Mouse (Mus musculus) adrenal gland (tissue): Measurements from ENCODE around the gene Eef2k.

Source experiments
- intact Hi-C: fragments of 180-260 bp; cut with DNase I; formaldehyde crosslinking; loops from one replicate; pipeline ENCODE4 v1.15.1; 2025
- long read RNA-seq, 2 experiments: library from polyadenylated mRNA; unstranded; transcript quantifications; one replicate each; pipeline ENCODE4 v2.0.0; 2020; ENCODE audit warnings: borderline replicate concordance in 1 of 2; ENCODE audit not compliant: insufficient replicate concordance in 1 of 2

Gene Eef2k
- long read RNA-seq, experiment 1, partial matches to known transcripts: 0 of 4 reads
- long read RNA-seq, experiment 1, other reads (novel, unspliced or antisense): 4 of 4 reads
- long read RNA-seq, experiment 2, full-length matches to known transcripts: 3 of 7 reads
- long read RNA-seq, experiment 2, partial matches to known transcripts: 3 of 7 reads
- long read RNA-seq, experiment 2, other reads (novel, unspliced or antisense): 1 of 7 reads

DNA sequence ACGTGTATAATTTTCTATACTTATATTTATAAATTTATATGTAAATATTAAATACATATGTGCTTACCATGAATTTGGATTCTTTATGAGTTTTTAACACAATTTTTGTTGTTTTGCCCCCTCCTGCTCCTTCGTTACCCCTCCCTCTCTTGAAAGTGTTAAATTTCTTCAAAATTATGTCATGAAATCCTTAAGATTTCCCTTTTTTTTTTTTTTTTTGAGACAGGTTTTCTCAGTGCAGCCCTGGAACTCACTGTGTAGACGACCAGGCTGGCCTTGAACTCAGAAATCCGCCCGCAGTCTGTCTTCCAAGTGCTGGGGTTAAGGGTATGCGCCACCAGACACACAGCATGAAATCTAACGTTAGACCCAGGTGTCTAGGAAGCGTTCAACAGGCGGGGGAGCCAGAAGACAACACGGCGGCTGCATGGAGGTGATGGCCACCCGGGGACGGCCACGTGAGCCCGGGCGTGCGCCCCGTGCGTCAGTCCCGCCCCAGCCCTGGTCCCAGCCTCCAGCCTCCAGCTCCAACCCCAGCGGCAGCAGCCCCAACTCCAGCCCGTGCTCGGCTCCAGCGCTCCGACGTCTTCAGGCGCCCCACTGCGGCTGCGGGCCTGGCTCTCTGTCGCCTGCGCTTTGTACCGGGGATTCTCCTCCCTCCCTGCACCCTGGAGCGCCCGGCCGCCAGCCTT is at the start of gene Eef2k:
Gene Eef2k (plus strand): TSS at position 487 of the 692 bp plus-strand sequence.
- intact Hi-C loops: loop anchor here (10.0 kb wide), 1 partner anchor 192 kb away; the partner anchor contains the start of gene Mettl9

DNA sequence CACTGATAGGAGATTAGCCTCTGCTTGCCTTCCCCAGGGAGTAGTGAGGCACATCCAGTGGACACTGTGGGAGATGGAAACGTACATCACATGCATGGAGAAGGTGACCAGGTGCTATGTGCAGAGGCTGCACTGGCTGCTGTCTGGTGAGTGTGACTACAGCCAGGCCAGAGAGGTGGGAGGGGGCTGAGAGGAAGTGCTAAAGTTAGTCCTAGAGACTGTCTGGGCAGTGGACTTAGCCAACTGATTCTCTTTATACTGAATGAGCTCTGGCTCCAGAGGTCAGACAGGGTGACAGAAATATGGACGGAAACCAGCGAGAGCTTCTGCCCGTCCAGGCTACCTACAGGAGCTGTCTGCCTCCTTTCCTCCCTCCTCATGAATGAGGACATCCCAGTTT is 47.1 kb upstream of the Eef2k start:
- intact Hi-C loops: no loop called here

DNA sequence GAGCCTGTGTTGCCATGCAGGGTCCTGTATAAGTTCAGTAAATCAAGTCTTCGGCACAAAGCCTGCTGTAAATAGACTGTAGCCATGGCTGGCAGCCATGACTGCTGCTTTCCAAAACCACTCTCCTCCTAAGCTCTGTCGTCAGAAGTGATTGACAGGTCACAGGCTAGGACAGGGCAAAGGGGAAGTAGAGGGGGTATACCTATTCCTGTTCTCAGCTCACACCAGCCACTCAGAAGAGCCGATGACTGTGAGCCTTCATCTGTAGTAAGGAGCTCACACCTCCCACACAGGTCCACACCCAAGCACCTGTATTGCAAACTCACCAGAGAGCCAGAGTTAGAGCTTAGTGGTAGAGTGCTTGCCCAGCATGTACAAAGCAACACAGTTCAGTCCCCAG is 46.3 kb upstream of the Eef2k start:
- intact Hi-C loops: no loop called here

DNA sequence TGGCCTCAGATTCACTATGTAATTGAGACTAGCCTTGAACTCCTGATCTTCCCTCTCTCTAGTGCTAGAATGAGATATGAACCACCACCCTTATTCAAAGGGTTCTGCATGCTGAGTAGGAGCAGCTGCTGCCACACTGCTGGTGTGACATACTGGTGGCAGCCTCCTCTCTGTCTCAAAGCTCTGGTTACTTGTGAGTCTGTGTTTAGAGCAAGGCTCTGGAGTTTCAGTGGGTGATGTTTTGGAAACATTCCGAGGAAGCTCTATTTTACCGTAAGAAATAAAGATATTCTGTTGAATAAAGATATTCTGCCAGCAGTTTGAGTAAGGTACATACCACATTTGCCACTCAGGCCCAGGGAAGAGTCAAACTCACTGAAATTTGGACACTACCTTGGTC is 39.4 kb upstream of the Eef2k start:
- intact Hi-C loops: no loop called here

DNA sequence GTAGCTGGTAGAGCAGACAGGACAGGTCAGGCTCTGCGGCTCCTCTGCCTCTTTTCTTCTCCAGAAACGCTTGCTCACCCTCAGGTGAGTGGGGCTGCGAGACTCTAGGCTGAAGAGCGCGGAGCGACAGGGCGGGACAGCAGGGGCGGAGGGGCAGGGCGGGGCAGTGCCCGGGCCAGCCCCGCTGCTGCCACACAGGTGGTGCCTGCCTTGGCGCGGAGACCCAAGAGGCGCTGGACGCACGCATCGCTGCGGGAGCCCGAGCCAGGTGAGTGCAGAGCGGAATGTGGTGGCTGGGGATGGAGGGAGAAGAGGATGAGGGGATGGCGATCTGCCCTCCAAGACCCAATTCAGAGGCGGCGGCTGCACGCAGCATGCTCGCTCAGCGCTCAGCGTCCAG is 32.9 kb upstream of the Eef2k start:
- intact Hi-C loops: no loop called here

DNA sequence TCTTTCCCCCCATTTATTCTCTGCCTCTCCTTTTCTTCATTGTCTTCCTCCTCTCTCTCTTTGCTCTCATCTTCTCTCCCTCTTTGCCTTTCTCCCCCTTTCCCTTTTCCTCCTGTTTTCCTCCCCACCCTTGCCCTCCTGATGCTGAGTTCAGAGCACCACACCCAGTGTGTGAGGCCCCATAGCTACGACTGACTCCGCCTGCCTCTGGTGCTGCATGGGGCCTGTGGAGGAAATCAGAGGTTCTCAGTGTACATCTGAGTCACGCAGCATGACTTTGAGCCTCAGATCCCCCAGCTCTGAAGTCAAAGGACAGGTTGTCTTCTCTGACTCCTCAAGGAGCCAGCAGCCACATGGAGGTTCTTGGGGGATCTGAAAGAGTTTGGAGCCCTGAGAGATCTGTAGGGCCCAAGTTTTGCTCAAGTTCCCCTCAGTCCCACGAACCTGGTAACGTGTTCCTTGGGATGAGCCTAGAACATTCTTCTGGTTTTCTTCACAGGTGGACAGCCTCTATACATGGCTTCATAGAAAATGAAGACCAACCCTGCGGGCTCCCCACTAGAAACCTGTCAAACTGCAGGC is 30.7 kb upstream of the Eef2k start, which contains the start of gene Gm5737:
Gene Gm5737 (plus strand): TSS at position 532 of the 582 bp plus-strand sequence.
- intact Hi-C loops: no loop called here

DNA sequence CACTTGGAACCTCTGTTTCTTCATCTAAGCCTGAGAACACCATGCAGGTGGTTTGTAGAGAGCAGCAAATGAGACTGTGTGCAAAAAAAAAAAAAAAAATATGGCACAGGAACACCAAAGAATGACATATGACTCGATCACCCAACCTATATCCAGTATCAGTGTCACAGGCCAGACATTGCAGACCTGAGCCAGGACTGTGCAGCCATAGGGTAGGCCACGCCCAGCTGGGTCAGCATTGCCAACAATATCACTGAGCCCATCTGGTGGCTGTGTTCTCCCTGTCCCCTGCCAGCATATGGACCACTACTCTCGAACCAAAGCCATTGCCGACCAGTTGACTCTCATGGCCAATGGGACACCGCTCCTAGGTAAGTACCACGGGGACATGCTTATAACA is 25.1 kb upstream of the Eef2k start:
- intact Hi-C loops: no loop called here

DNA sequence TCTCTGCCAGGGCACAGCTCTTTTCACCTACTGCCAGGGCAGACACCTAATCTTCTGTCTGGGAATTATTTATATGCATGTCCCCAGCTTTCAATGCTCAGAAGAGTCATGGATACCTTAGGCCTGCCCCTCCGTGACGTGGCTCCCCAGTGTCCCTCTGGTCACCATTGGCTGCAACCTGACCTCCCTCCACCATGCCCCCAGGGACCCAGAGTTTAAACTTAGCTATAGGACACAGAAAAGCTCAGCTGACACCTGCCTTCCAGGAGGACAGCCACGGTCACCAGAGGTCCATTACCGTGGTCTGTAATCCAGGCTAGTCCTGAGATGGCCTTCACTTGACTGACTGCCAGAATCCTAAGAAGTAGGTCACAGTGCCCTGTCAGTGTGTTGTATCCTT is 23.2 kb upstream of the Eef2k start:
- intact Hi-C loops: no loop called here

DNA sequence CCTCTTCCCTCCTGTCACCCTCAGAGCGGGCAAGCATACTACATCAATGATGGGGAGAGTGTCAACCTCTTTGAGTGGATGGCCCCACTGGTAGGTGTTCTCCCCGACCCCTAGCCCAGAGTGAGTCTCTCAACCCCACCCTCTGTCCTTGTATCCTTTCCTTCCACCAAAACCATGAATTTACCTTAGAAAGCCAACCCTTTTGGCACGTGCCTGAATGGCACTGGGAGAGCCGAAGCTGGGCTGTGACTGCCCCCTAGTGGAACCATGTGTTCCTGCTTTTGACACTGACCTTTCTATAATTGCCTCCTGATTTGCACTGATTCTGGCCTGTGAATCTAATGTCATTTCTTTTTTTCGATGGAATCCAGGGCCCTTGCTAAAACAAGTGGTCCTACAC is 19.4 kb upstream of the Eef2k start:
- intact Hi-C loops: loop anchor here (1.0 to 10.0 kb wide), 3 partner anchors 66 to 188 kb away; partner anchors contain the start of genes Pdzd9 and Uqcrc2

DNA sequence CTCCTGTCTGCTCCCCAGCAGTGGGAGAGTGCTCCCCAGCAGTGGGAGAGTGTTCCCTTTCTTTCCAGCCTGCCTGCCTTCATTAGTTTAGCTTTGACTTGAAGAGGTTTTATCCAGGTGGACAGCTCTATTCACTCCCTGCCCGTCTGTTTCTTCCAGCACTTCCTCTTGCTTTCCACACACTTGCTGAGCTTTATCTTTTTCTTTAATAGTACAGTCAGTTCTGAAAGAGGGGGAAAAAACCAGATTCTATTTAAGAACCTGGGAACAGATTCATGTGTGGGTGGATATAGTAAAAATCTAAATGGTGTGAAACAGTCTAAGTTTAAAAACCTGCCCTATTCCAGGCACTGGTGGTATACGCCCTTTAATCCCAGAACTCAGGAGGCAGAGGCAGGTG is 17.5 kb upstream of the Eef2k start:
- intact Hi-C loops: loop anchor here (10.0 kb wide), 1 partner anchor 190 kb away; the partner anchor contains the start of gene Uqcrc2

DNA sequence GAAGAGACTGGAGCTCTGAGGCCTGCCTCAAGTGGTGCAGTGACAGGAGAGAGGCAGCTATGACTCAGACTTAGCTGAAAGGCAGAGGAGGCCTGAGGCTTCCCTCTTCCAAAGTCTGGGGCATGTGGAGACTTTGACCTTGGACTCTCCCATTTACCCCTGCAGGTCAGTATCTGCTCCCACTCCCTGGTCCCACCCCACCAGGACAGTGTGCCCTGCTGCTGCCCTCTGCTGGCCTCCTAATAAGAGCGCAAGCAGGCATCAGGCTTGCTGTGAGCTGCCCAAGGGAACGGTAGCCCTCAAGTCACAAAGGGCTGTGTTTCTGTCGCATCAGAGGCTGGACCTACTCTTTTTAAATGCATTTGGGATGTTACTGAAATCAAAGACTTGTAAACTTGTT is 16.2 kb upstream of the Eef2k start:
- intact Hi-C loops: loop anchor here (10.0 kb wide), 1 partner anchor 192 kb away; the partner anchor contains the start of gene Uqcrc2

DNA sequence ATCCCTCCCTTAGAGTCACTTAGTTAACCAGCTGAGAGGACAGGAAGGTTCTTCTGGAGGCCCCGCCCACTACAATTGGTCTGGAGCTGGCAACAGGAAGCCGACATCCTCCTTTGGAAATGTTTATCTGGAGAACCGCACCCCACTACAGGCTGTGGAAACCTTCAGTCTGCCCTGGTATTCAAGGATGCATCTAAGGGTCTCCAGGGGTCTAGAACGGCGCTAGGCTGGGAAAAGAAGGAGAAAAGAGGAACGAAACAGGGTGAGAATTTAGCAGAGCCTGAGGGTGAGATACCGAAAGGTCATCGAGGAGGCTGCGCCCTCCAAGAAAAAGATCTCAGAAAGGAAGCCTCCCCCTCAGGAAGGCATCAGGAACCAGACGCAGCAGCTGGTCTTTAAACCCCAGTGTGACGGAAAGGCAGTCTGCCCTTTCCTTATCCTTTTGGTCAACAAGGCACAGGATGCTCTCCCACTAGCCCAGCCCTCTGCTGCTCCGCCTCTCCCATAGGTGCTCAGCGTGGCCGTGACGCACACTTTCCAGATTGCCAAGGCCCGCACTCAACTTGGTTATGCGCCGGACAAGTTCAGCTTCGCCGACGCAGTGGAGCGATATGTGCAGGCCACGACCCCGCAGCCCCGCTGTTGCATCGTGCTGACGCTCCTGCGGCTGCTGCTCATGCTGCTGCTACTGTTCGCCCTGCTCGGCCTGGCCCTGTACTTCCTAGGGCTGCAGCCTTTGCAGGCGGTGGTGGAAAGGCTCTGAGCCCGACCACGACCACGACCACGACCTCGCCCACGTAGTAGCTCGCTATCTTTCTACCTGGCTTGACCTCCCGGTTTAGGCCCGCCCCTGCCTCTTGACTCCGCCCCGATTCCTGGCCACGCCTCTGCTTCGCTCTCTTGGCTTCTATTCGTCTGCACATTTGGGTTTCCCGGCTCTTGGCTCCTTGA is 11.9 kb upstream of the Eef2k start:
- intact Hi-C loops: loop anchor here (10.0 kb wide), 2 partner anchors 234 to 284 kb away; no protein-coding TSS in a partner anchor

DNA sequence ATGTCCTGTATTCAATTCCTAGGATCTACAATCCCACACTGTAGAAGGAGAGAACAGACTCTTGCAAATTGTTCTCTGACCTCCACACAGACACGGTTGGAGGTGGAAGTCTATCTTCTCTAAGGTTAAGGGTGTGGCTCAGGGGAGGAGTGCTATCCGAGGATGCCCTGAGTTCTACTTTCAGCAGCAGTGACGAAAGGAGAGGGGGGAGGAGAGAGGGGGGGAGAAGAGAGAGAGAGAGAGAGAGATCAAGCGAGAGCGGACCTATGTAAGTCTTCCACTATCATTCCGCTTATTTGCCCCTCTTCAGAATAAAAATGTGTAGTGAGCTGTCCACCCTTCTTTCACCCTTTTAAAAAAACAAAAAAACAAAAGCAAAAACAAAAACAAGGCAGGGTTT is 8.2 kb upstream of the Eef2k start:
- intact Hi-C loops: loop anchor here (10.0 kb wide), 2 partner anchors 230 to 280 kb away; no protein-coding TSS in a partner anchor

DNA sequence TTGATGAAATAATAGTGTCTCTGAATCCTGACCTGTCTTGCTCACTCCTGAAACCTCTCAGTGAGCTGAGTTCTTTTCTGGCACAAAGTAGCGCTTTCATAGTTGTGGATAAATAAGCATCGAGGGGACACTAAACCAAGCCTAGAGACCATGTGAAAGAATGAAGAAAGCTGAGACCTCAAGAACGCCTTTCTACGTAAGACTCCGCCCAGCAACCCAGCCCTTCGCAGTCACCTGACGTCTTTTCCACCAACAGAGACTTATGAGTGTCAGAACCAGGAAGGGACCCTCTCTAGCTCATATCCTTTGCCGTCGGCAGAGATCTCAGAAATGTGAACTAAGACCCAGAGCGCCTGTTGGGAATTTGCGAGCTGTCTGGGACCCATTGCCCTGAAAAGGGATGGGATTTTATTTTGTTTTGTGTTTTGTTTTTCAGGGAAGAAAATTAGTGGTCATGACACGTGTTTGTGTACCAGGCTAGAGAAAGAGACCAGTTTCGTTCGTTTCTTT is 7.7 kb upstream of the Eef2k start:
- intact Hi-C loops: loop anchor here (1.0 to 10.0 kb wide), 3 partner anchors 82 to 280 kb away; partner anchors contain the start of gene Polr3e

DNA sequence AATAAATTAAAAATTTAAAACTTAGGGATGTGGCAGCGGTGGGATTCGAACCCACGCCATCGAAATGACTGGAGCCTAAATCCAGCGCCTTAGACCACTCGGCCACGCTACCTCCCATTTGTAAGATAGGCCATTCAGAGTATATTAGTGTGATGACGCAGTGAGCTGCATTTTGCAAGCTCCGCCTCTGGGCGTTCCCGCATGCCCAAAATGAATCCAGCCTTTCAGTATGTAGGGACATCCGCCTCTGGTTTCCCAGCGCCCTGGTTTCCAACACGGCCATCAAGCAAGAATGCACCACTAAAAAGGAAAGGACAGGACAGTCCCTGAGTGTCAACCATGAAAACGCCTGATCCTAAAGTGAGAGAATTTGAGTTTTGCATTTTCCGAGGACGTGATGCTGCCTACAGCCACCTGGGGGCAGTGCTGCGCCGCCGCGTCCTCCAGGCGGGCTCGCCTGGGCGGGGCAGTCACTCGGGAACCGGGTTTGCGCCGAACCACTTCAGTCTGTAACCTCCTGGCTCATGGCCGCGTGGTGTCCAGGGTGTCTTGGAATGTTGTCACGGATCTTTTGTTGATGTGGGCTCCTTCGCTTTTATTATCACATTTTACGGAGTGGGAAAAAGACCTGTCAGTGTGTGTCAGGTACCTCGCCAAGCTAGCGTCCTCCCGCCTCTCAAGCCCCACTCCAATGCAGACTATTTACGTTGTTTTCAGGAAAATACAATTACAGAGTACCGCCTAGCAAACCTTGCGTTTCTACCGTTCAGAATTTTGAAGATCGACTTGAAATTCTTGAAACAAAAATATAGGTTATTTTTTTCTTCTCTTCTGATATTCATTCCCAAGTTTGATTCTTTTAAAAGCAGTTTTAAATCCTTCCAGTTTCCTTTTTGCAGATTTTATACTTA is 6.9 kb upstream of the Eef2k start:
- intact Hi-C loops: loop anchor here (1.0 to 10.0 kb wide), 3 partner anchors 82 to 279 kb away; partner anchors contain the start of gene Polr3e

DNA sequence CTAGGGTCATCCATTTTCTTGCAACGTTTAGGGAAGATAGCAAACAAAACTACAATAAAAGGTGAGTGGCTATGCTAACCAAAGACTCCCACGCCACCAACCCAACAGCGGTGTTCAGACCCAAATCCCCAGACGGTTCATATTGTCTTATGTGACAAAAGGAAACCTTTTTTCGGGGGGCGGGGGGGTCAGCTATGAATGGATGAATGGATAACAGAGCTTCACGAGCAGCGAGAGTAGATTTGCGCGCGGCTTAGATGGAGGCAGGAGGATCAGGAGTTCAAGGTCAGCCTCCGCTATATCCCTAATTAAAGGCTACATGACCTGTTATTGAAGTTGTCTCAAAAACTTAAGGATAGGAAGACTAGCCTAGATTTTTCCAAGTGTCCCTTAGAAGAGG is 6.3 kb upstream of the Eef2k start:
- intact Hi-C loops: loop anchor here (10.0 kb wide), 2 partner anchors 228 to 278 kb away; no protein-coding TSS in a partner anchor

DNA sequence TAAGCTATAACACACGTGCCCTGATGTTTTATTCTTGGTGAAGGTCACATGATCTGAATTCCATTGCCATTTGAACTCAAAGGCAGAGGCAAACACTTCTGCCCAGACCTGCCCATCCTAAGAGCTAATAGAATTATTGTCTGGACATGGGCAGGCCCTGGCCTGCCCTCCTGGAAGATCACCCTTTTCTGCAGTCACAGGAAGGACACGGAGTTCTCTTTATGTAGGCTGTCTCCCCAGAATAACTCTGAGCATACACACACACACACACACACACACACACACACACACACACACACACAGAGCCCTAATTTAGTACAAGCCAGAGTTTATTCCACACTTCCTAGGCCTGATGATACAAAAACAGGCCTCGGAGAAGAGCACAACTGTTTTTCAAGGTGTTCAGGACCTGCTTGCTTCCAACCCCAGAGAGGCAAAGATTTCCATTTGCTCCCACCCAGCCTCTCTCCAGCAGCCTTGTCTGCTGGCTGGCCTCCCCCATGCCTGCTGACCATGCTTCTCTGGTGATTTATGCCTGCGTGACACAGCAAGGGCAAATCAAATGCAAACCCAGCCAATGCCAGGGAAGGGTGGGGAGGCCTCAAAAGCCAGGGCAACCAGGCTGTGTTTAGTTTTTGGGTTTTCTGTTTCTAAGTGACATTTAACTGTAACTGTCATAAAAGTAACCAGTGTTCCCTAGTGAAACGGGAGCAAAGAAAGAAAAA is 4.0 kb upstream of the Eef2k start:
- intact Hi-C loops: loop anchor here (10.0 kb wide), 2 partner anchors 226 to 276 kb away; no protein-coding TSS in a partner anchor

DNA sequence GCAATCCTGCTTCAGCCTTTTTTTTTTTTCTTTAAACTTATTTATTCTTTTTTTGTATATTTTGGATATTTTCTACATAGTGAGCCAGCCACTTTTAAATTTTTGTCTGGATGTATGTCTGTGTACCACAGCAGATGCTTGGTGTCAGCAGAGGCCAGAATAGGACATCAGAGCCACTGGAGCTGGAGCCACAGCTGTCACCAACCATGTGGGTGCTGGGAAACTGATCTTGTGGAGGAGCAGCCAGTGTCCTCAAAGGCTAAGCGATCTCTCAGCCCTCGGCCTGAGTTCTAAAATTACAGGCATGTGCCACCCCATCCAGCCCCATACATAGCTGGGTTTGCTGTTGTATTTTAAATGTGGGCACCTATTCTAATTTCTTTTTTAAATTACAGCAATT is 2.8 kb upstream of the Eef2k start:
- intact Hi-C loops: loop anchor here (10.0 kb wide), 3 partner anchors 195 to 275 kb away; partner anchors contain the start of gene Mettl9
